ENCODE assay signal across 10 mouse cellular contexts in the genomic region with DNA sequence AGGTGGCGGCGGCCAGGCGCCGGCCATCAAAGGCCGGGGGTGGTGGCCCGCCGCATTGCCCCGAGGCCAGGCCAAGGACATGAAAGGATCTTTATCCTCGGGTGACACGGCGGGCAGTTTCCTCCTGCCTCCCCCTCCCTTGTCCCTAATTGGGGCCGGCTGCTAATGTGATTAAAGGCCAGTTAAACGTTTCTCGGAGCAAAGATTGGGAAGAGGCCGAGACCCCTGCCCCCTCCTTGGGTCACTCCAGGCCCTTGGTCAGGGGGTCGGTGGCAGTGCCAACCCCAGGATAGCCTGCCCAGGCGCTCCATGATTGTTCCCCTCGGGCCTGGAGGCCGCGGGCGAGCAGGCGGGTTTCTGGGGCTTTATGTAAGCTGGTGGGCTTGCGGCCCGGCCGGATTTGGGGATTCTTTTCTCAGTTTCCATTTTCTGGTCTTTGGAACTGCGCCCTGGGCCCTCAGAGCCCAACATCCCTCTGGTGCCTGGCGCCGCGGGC.
A peak's percentile ranks its signal among the peaks of the same experiment; 100 is the strongest.
DNase-seq lines count a peak whose midpoint lies in the region; ATAC-seq and TF ChIP-seq lines count a peak whose summit lies in the region.
"Had no signal": no experiment of that assay in that cellular context is flagged by ENCODE, and none has a peak within 500 bp of the region (broad histone marks: within the 10 kb centered on the region; RNA-seq: fewer than 3 reads in every experiment).

No protein-coding gene starts in this region.

- H3K4me2 ChIP-seq in forebrain, embryonic 15.5 days (replicated peaks): peak overlapping the region; percentile 46

- H3K4me3 ChIP-seq in G1E (ENCODE audit: low read depth, low read length): peak overlapping the region; percentile 40; the same call in 1 of the 2 replicates
- H3K4me3 ChIP-seq in forebrain, embryonic 15.5 days: peak overlapping the region; percentile 32
- peak overlapping the region; percentile 67 for H3K4me3 ChIP-seq in midbrain, embryonic 10.5 days
- H3K4me3 ChIP-seq: erythroblast, embryonic 14.5 days had no signal

- peaks cover 70% of the 10 kb centered on the region for H3K9me3 ChIP-seq in G1E (replicated peaks)
- no peaks in the 10 kb centered on the region for H3K9me3 ChIP-seq in forebrain, embryonic 15.5 days
- no peaks in the 10 kb centered on the region for H3K9me3 ChIP-seq in midbrain, embryonic 10.5 days (replicated peaks)

- WGBS in forebrain, embryonic 15.5 days: under 1% methylated on average over 27 of the region's 29 CpGs
- WGBS in midbrain, embryonic 10.5 days: under 1% methylated on average over 29 of the region's 29 CpGs

- no peak for ATAC-seq in frontal cortex, adult (ENCODE audit: low TSS enrichment)
- no peak for ATAC-seq in G1E (ENCODE audit: extremely low read depth, insufficient number of reproducible peaks, low FRiP score, poor library complexity, severe bottlenecking)
- ATAC-seq in forebrain, embryonic 15.5 days (replicated peaks): no peak

- TF ChIP-seq CTCF in G1E (IDR thresholded peaks at IDR 0.05; ENCODE audit: low read depth, low read length): no peak

- peak; percentile 20 to 26 for DNase-seq in frontal cortex, postnatal 10 days (ENCODE audit: low spot score in 2 of 2)
- no peak for DNase-seq in G1E (ENCODE audit: low spot score)
- DNase-seq in midbrain, embryonic 10.5 days (ENCODE audit: low spot score): peak; percentile 68
- DNase-seq in left cerebral cortex, adult 11 months (ENCODE audit: low spot score): no peak
- DNase-seq in thymus, postnatal 10 days (ENCODE audit: low spot score in 2 of 2): no peak
- no peak for DNase-seq in layer of hippocampus, postnatal 14 days (ENCODE audit: low spot score in 2 of 2)
- DNase-seq: B cell, adult 2 months had no signal

- no peaks in the 10 kb centered on the region for H3K36me3 ChIP-seq in G1E (replicated peaks)
- no peaks in the 10 kb centered on the region for H3K36me3 ChIP-seq in forebrain, embryonic 15.5 days
- H3K36me3 ChIP-seq in midbrain, embryonic 10.5 days: no peaks in the 10 kb centered on the region

- no peaks in the 10 kb centered on the region for H3K4me1 ChIP-seq in G1E (ENCODE audit: insufficient read depth, low read depth, low read length)
- H3K4me1 ChIP-seq in forebrain, embryonic 15.5 days: peaks cover 44% of the 10 kb centered on the region
- H3K4me1 ChIP-seq in midbrain, embryonic 10.5 days: peaks cover 92% of the 10 kb centered on the region

- H3K27ac ChIP-seq in forebrain, embryonic 15.5 days (replicated peaks): peak overlapping the region; percentile 78
- H3K27ac ChIP-seq in midbrain, embryonic 10.5 days (replicated peaks): peak overlapping the region; percentile 95

- H3K27me3 ChIP-seq in G1E (ENCODE audit: insufficient read depth, low read length): no peaks in the 10 kb centered on the region
- peaks cover 52% of the 10 kb centered on the region for H3K27me3 ChIP-seq in forebrain, embryonic 15.5 days
- peaks cover 93% of the 10 kb centered on the region for H3K27me3 ChIP-seq in midbrain, embryonic 10.5 days (ENCODE audit: low read depth, poor library complexity, severe bottlenecking)

- H3K9ac ChIP-seq in forebrain, embryonic 15.5 days (replicated peaks): peak overlapping the region; percentile 46

Comparison
In these comparisons a context has a peak if more than half of its experiments do, and no peak if none do; other contexts are left out.
1. DNase-seq: peak in frontal cortex, postnatal 10 days (2 of 2) and midbrain, embryonic 10.5 days (single experiment); none in G1E (single experiment), left cerebral cortex, adult 11 months (single experiment), thymus, postnatal 10 days (0 of 2) and layer of hippocampus, postnatal 14 days (0 of 2).
2. Peak in every context shown above with its lines, with median percentiles within 50 percentile points of each other: H3K4me3 ChIP-seq.